Mouse (Mus musculus) small intestine, adult 2 months (tissue): Measurements from ENCODE around the gene Rpl15.
"Not testable (repeated sequence)": the region's sequence is repeated elsewhere in the genome, so short reads cannot be mapped to it uniquely, and the experiment has no call there.

Source experiments
- CTCF ChIP-seq: fragments of 200-500 bp; IDR thresholded peaks from 2 replicates; pipeline ENCODE4 v1.5.1; 2012; ENCODE audit warnings: low read depth, mild to moderate bottlenecking, control low read depth, inconsistent platforms, low read length, moderate library complexity, mixed read lengths; ENCODE audit not compliant: insufficient replicate concordance, insufficient read length; ENCODE audit errors: extremely low read depth
- POLR2A ChIP-seq: fragments of 200-500 bp; IDR thresholded peaks from 2 replicates; pipeline ENCODE4 v1.6.1; 2012; ENCODE audit warnings: low read depth, mild to moderate bottlenecking, control low read depth, inconsistent platforms, low read length, moderate library complexity

GRCm38 (mm10) chr14:18226181-18226580, 45.0 kb downstream of the Rpl15 start:
- not testable (repeated sequence) for TF ChIP-seq CTCF, POLR2A
